ENCODE assay signal across 13 mouse cellular contexts in the genomic region with DNA sequence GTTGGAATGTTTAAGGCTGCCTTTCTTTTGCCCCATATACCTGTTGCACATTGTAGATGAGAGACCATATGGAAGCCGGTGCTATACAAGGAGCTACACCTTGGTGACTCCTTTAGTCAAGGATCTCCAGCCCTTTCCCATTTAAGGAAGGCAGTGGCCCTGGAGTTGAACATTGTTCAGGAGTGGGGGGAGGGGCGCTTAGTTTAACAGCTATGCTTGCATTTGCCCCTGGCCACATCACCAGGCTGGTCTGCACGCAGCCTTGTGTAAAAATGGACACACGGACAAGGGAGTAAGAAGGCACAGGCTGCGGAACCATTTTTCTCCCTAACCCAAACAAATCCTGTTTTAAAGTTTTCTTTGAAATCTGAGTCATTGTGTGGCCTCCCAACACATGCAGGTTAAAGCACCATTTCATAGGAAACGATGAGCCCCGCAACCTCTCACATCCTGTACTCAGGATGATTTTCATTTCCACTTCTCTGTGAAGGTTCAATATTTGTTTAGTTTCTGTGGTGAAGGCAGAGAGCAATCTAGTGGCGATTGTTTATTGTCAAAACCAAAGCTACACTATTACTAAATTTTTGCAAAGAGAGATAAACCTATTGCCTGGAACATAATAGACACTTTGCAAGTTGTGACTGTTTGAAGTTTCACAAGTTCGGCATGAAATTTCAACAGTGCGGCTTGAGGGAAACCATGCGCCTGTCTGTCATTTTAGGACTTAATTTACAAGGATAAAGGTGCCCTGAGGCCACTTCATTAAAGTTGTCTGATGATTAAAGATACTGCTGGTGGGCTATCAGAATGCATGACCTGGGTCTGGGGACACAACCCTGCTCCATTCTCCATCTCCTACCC.
DNase-seq lines count a peak whose midpoint lies in the region; ATAC-seq lines count a peak whose summit lies in the region.
"Had no signal": no experiment of that assay in that cellular context is flagged by ENCODE, and none has a peak within 500 bp of the region (broad histone marks: within the 10 kb centered on the region; RNA-seq: fewer than 3 reads in every experiment).

No protein-coding gene starts in this region.

- no peaks in the 10 kb centered on the region for H3K36me3 ChIP-seq in embryonic facial prominence, embryonic 11.5 days (replicated peaks; ENCODE audit: control insufficient read depth, insufficient read depth, low read depth, low read length)
- H3K36me3 ChIP-seq in midbrain, embryonic 10.5 days, result no peaks in the 10 kb centered on the region
- H3K36me3 ChIP-seq in midbrain, embryonic 16.5 days (ENCODE audit: control insufficient read depth, insufficient read depth, low read length), result no peaks in the 10 kb centered on the region
- H3K36me3 ChIP-seq: intestine, embryonic 15.5 days had no signal

- no peak overlapping the region for H3K4me2 ChIP-seq in embryonic facial prominence, embryonic 11.5 days (ENCODE audit: low read depth, low read length)
- no peak overlapping the region for H3K4me2 ChIP-seq in midbrain, embryonic 16.5 days (ENCODE audit: low read length)
- H3K4me2 ChIP-seq: intestine, embryonic 15.5 days; midbrain, embryonic 11.5 days had no signal

- no peak overlapping the region for H3K27ac ChIP-seq in embryonic facial prominence, embryonic 11.5 days (replicated peaks; ENCODE audit: low read depth, low read length)
- H3K27ac ChIP-seq in midbrain, embryonic 10.5 days (replicated peaks), result no peak overlapping the region
- no peak overlapping the region for H3K27ac ChIP-seq in midbrain, embryonic 16.5 days (ENCODE audit: low read length)
- H3K27ac ChIP-seq: heart, adult 2 months; intestine, embryonic 15.5 days had no signal

- DNase-seq in lung, postnatal 25 days (ENCODE audit: low spot score), result peak; percentile 18
- DNase-seq in lung, postnatal 4 days, result no peak
- peak; percentile 40 for DNase-seq in embryonic facial prominence, embryonic 11.5 days (ENCODE audit: low spot score)
- peak; percentile 50 for DNase-seq in kidney, postnatal 10 days
- DNase-seq in midbrain, embryonic 10.5 days (ENCODE audit: low spot score), result no peak
- DNase-seq: cerebellum, adult 2 months; heart, adult 2 months; heart, postnatal 10 days; right cerebral cortex, postnatal 14 days had no signal

- H3K27me3 ChIP-seq in embryonic facial prominence, embryonic 11.5 days (ENCODE audit: control insufficient read depth, insufficient read depth, low read length), result no peaks in the 10 kb centered on the region
- no peaks in the 10 kb centered on the region for H3K27me3 ChIP-seq in midbrain, embryonic 10.5 days (ENCODE audit: low read depth, poor library complexity, severe bottlenecking)
- no peaks in the 10 kb centered on the region for H3K27me3 ChIP-seq in midbrain, embryonic 16.5 days (ENCODE audit: control insufficient read depth, insufficient read depth, low read depth, low read length)
- H3K27me3 ChIP-seq: intestine, embryonic 15.5 days had no signal

- no peak overlapping the region for H3K4me3 ChIP-seq in embryonic facial prominence, embryonic 11.5 days (ENCODE audit: low read depth, low read length)
- H3K4me3 ChIP-seq in midbrain, embryonic 10.5 days, result no peak overlapping the region
- no peak overlapping the region for H3K4me3 ChIP-seq in midbrain, embryonic 16.5 days (ENCODE audit: low read depth, low read length)
- H3K4me3 ChIP-seq: heart, adult 2 months; intestine, embryonic 15.5 days had no signal

- H3K9me3 ChIP-seq in embryonic facial prominence, embryonic 11.5 days (replicated peaks; ENCODE audit: control insufficient read depth, low read length), result no peaks in the 10 kb centered on the region
- no peaks in the 10 kb centered on the region for H3K9me3 ChIP-seq in midbrain, embryonic 10.5 days (replicated peaks)
- H3K9me3 ChIP-seq in midbrain, embryonic 16.5 days (replicated peaks; ENCODE audit: control insufficient read depth, low read length, poor library complexity, severe bottlenecking), result no peaks in the 10 kb centered on the region
- H3K9me3 ChIP-seq: intestine, embryonic 15.5 days had no signal

- no peak for ATAC-seq in embryonic facial prominence, embryonic 11.5 days (replicated peaks; ENCODE audit: insufficient number of reproducible peaks, low FRiP score, low TSS enrichment, low read depth)
- peak; percentile 15 for ATAC-seq in megakaryocyte progenitor cell, adult 5-6 weeks (replicated peaks; ENCODE audit: poor library complexity)
- no peak for ATAC-seq in midbrain, embryonic 16.5 days
- ATAC-seq: intestine, embryonic 15.5 days had no signal

- H3K9ac ChIP-seq in embryonic facial prominence, embryonic 11.5 days (replicated peaks; ENCODE audit: low read length), result no peak overlapping the region
- no peak overlapping the region for H3K9ac ChIP-seq in midbrain, embryonic 16.5 days (ENCODE audit: low read depth, low read length)
- H3K9ac ChIP-seq: intestine, embryonic 15.5 days had no signal

- H3K4me1 ChIP-seq in embryonic facial prominence, embryonic 11.5 days (ENCODE audit: control insufficient read depth, insufficient read depth, low read length), result no peaks in the 10 kb centered on the region
- H3K4me1 ChIP-seq in midbrain, embryonic 10.5 days, result peaks cover 3% of the 10 kb centered on the region; the same call in 1 of the 2 replicates
- H3K4me1 ChIP-seq in midbrain, embryonic 16.5 days (ENCODE audit: control insufficient read depth, insufficient read depth, low read length), result no peaks in the 10 kb centered on the region

- WGBS in embryonic facial prominence, embryonic 11.5 days, result 46% methylated on average over 11 of the region's 11 CpGs
- 83% methylated on average over 11 of the region's 11 CpGs for WGBS in midbrain, embryonic 10.5 days
- 90% methylated on average over 11 of the region's 11 CpGs for WGBS in midbrain, embryonic 16.5 days

Comparison
In these comparisons a context has a peak if more than half of its experiments do, and no peak if none do; other contexts are left out.
1. DNase-seq: peak in lung, postnatal 25 days (single experiment), embryonic facial prominence, embryonic 11.5 days (single experiment) and kidney, postnatal 10 days (single experiment); none in lung, postnatal 4 days (0 of 2) and midbrain, embryonic 10.5 days (single experiment).